Comparison of ENCODE assay signal across 9 mouse cellular contexts in the genomic region with DNA sequence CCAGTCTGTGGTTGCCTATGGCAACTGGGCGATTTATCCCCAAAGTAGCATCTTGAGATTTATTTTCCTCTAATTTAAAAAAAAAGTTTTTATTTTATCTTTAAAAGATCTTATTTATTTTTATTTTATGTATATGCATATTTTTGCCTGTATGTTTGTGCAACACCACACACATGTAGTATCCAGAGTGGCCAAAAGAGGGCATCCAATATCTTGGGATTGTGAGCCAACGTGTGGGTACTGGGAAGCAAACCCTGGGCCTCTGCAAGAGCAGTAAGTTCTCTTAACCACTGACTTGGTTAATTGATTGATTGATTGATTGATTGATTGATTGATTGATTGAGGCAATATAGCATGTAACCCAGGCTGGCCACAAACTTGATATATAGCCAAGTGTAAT. TPM values are rescaled to one million over a fixed set of nuclear protein-coding genes. Genes with fewer than 3 reads are reported as not detected.
DNase-seq lines count a peak whose midpoint lies in the region; TF ChIP-seq lines count a peak whose summit lies in the region.
"Had no signal": no experiment of that assay in that cellular context is flagged by ENCODE, and none has a peak within 500 bp of the region (broad histone marks: within the 10 kb centered on the region; RNA-seq: fewer than 3 reads in every experiment).

No protein-coding gene starts in this region.

- dilution Hi-C loops in CH12.LX (cut with MboI; ENCODE audit: extremely low pct_ligation_motif_present, extremely low pct_unique_long_range_greater_than_20kb, low sequenced_read_pairs) = no loop called here

- H3K4me1 ChIP-seq in CH12.LX (ENCODE audit: control insufficient read depth in 1 of 2, insufficient read depth in 2 of 2) = peaks cover 3 to 21% of the 10 kb centered on the region in 2 experiments
- peaks cover 36% of the 10 kb centered on the region for H3K4me1 ChIP-seq in megakaryocyte, embryonic 14.5 days
- H3K4me1 ChIP-seq: heart, embryonic 10.5 days; limb, embryonic 12.5 days had no signal

- H3K36me3 ChIP-seq in CH12.LX (replicated peaks in 1 of 2; ENCODE audit: control insufficient read depth in 1 of 2, insufficient read depth in 1 of 2, low read length in 1 of 2) = peaks cover 0 to 7% of the 10 kb centered on the region in 2 experiments
- no peaks in the 10 kb centered on the region for H3K36me3 ChIP-seq in megakaryocyte, embryonic 14.5 days (replicated peaks; ENCODE audit: low read length)
- H3K36me3 ChIP-seq: heart, embryonic 10.5 days; limb, embryonic 12.5 days had no signal

- no peaks in the 10 kb centered on the region for H3K79me2 ChIP-seq in CH12.LX (replicated peaks; ENCODE audit: control insufficient read depth, extremely low read depth, insufficient read depth, poor library complexity, severe bottlenecking)

- DNase-seq in kidney, adult 9 months = peak; percentile 21
- DNase-seq in kidney, adult 18-20 months = no peak
- peak; percentile 64 for DNase-seq in CH12.LX (ENCODE audit: extremely low read depth)
- DNase-seq in T-cell, adult 2 months (ENCODE audit: low spot score) = peak; percentile 47
- DNase-seq in frontal cortex, postnatal 14 days (ENCODE audit: low spot score in 2 of 2) = no peak
- DNase-seq in kidney, adult 11 months = no peak

- TF ChIP-seq RAD21 in CH12.LX (IDR thresholded peaks at IDR 0.05; ENCODE audit: low read depth, low read length) = peak; percentile 74

- peak; percentile 49 to 75; a peak in 3 of 4 replicates for TF ChIP-seq CTCF in CH12.LX (conservative IDR thresholded peaks at IDR 0.05 in 1 of 2, IDR thresholded peaks at IDR 0.05 in 1 of 2; ENCODE audit: low read depth in 2 of 2, low read length in 2 of 2)

- H3K27ac ChIP-seq in CH12.LX (ENCODE audit: insufficient read depth, low read depth) = no peak overlapping the region
- H3K27ac ChIP-seq: limb, embryonic 12.5 days had no signal

- TF ChIP-seq POLR2A in CH12.LX (IDR thresholded peaks at IDR 0.05; ENCODE audit: low read depth, low read length) = no peak

- no peaks in the 10 kb centered on the region for H3K27me3 ChIP-seq in CH12.LX (replicated peaks)
- H3K27me3 ChIP-seq in megakaryocyte, embryonic 14.5 days (replicated peaks) = no peaks in the 10 kb centered on the region

- in situ Hi-C loops in CH12.LX (cut with MboI; ENCODE audit: low pct_ligation_motif_present, low pct_unique_long_range_greater_than_20kb, low sequenced_read_pairs) = loop anchor here (5.0 kb wide), 1 partner anchor 32 kb away; no protein-coding TSS in a partner anchor

- 0 out of 2 replicates have a peak overlapping the region, but pooled peaks have one; percentile 67 for H3K4me2 ChIP-seq in CH12.LX (ENCODE audit: insufficient read depth, low read depth, poor library complexity, severe bottlenecking)
- H3K4me2 ChIP-seq: limb, embryonic 12.5 days had no signal

- H3K9ac ChIP-seq in CH12.LX (ENCODE audit: insufficient read depth, low read depth) = no peak overlapping the region
- H3K9ac ChIP-seq: limb, embryonic 12.5 days had no signal

- H3K9me3 ChIP-seq in CH12.LX (replicated peaks; ENCODE audit: low read length) = no peaks in the 10 kb centered on the region
- H3K9me3 ChIP-seq in megakaryocyte, embryonic 14.5 days = no peaks in the 10 kb centered on the region
- H3K9me3 ChIP-seq: heart, embryonic 10.5 days; limb, embryonic 12.5 days had no signal

- H3K4me3 ChIP-seq in CH12.LX (replicated peaks in 1 of 3; ENCODE audit: low read depth in 2 of 3, low read length in 2 of 3, poor library complexity in 1 of 3) = peak overlapping the region in 1 of 3 experiments; percentile 47
- H3K4me3 ChIP-seq in megakaryocyte, embryonic 14.5 days (replicated peaks) = peak overlapping the region; percentile 83
- H3K4me3 ChIP-seq: heart, embryonic 10.5 days; limb, embryonic 12.5 days had no signal

- no peak for TF ChIP-seq EP300 in CH12.LX (IDR thresholded peaks at IDR 0.05; ENCODE audit: low read length)

TF ChIP-seq in CH12.LX, 34 proteins besides CTCF, POLR2A, EP300 and RAD21:
- TF ChIP-seq ZNF384 (IDR thresholded peaks at IDR 0.05; ENCODE audit: low read depth, low read length) = no peak
- TF ChIP-seq SMC3 (IDR thresholded peaks at IDR 0.05; ENCODE audit: low read depth, low read length) = peak; percentile 68

RNA-seq across cellular contexts. Expression of gene Tyrobp, which starts 18.7 kb away (rescaled TPM):
- total RNA-seq in CH12.LX (2012; rRNA removed) = 4.2 and 5.0 TPM in 2 replicates
- 9.4 and 13.0 TPM in 2 replicates for total RNA-seq in CH12.LX (2014; rRNA removed)
- polyA plus RNA-seq in CH12.LX (2012; ENCODE audit: insufficient read length, low read depth) = 14.3 and 18.9 TPM in 2 replicates
- polyA plus RNA-seq in megakaryocyte, embryonic 14.5 days (2012; ENCODE audit: insufficient read depth, low replicate concordance) = 20.9 and 273 TPM in 2 replicates

RNA-seq across cellular contexts. Expression of gene Hcst, which starts 24.8 kb away (rescaled TPM):
- 8.0 and 11.9 TPM in 2 replicates for total RNA-seq in CH12.LX (2012; rRNA removed)
- 6.3 and 11.8 TPM in 2 replicates for total RNA-seq in CH12.LX (2014; rRNA removed)
- polyA plus RNA-seq in CH12.LX (2012; ENCODE audit: insufficient read length, low read depth) = 11.8 and 11.9 TPM in 2 replicates
- polyA plus RNA-seq in megakaryocyte, embryonic 14.5 days (2012; ENCODE audit: insufficient read depth, low replicate concordance) = 11.1 and 14.2 TPM in 2 replicates
- polyA plus RNA-seq: limb, embryonic 12.5 days had no signal

RNA-seq across cellular contexts. Expression of gene Nfkbid, which starts 26.7 kb away (rescaled TPM):
- total RNA-seq in CH12.LX (2012; rRNA removed) (133 and 161 TPM in 2 replicates), CH12.LX (2014; rRNA removed) (131 and 144 TPM in 2 replicates)
- 175 and 197 TPM in 2 replicates for polyA plus RNA-seq in CH12.LX (2012; ENCODE audit: insufficient read length, low read depth)
- 8.3 and 10.0 TPM in 2 replicates for polyA plus RNA-seq in megakaryocyte, embryonic 14.5 days (2012; ENCODE audit: insufficient read depth, low replicate concordance)

RNA-seq across cellular contexts. Expression of gene Lrfn3, which starts 32.3 kb away (rescaled TPM):
- 0.04 and 0.08 TPM in 2 replicates for total RNA-seq in CH12.LX (2012; rRNA removed)
- total RNA-seq in CH12.LX (2014; rRNA removed) = not detected in 2 replicates
- polyA plus RNA-seq in CH12.LX (2012; ENCODE audit: insufficient read length, low read depth) = not detected in 2 replicates
- polyA plus RNA-seq in megakaryocyte, embryonic 14.5 days (2012; ENCODE audit: insufficient read depth, low replicate concordance) = not detected in 2 replicates

RNA-seq across cellular contexts. Expression of gene Aplp1, which starts 50.5 kb away (rescaled TPM):
- total RNA-seq in CH12.LX (2012; rRNA removed) = 0.34 and 0.93 TPM in 2 replicates
- not detected in 2 replicates for total RNA-seq in CH12.LX (2014; rRNA removed)
- 0.10 TPM in 1 of 2 replicates, not detected in the other for polyA plus RNA-seq in CH12.LX (2012; ENCODE audit: insufficient read length, low read depth)
- 2.1 and 5.5 TPM in 2 replicates for polyA plus RNA-seq in megakaryocyte, embryonic 14.5 days (2012; ENCODE audit: insufficient read depth, low replicate concordance)

Comparison
In these comparisons a context has a peak if more than half of its experiments do, and no peak if none do; other contexts are left out.
1. DNase-seq: peak in kidney, adult 9 months (single experiment), CH12.LX (single experiment) and T-cell, adult 2 months (single experiment); none in kidney, adult 18-20 months (single experiment), frontal cortex, postnatal 14 days (0 of 2) and kidney, adult 11 months (single experiment).
2. RNA of gene Nfkbid, which starts 26.7 kb away (polyA plus RNA-seq): 175 to 197 TPM in CH12.LX; 8.3 to 10.0 TPM in megakaryocyte, embryonic 14.5 days; every median in the first group is over 10 times any median in the second.